Mouse (Mus musculus) lung, postnatal 10 days (tissue): ENCODE results near the gene Ythdf1.

Experiments used
- DNase-seq: peaks from one replicate; pipeline ENCODE4 v3.0.0; 2021

Gene Ythdf1

GRCm38 (mm10) chr2:180870006-180870405 lies 50.7 kb downstream of the Ythdf1 start:
- DNase-seq, result no peak

GRCm38 (mm10) chr2:180861561-180861960 lies 59.2 kb downstream of the Ythdf1 start:
- DNase-seq, result no peak

DNA sequence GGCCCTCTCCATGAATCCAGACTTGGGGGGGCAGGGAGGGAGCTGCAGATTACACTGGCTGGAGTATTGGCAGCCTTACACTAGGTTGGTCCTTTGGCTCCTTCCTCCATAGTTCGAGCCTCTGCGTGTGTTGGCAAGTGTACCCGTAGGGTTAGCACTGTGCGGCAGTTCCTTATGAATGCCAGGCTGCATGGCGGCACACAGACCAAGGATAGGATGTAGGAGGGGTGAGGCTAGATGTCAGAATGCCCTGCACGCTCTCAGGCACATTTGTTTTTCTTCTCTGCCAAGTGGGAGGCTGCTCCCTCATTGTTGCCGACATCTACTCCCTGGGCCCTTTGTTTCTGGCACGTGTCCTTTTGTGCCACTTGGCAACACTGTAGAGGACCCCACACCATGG lies 63.6 kb downstream of the Ythdf1 start:
- no peak for DNase-seq

DNA sequence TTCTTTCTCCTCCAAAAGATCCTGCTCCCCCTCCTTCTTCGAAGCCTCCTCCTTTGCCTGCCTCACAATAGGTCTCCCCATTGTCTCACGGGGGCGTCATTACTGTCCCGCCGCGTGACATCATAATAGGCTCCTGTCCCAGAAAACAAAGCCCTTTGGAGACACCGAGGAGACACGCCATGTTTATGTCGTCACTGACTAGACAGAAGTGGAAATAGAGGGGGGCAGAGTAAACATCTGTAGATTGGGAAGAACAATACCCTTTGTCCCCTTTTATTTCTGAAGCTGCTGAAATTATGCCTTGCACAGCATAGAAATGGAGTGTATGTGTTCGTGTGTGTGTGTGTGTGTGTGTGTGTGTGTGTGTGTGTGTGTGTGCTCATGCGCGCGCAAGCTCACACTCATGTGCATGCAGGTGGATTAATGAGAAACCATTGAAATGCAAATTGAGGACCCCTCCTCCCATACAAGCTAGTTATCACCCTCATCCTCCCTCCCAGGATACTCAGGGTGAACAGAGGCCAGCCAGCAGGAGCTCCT lies 65.7 kb downstream of the Ythdf1 start:
- no peak for DNase-seq
